Mouse (Mus musculus): ENCODE measurements around the gene Nsun7. TPM values are rescaled to one million over a fixed set of nuclear protein-coding genes. Genes with fewer than 3 reads are reported as not detected.
A peak's percentile ranks its signal among the peaks of the same experiment; 100 is the strongest.
"Not testable (repeated sequence)": the region's sequence is repeated elsewhere in the genome, so short reads cannot be mapped to it uniquely, and the experiment has no call there.

Gene Nsun7
- polyA plus RNA-seq, 1 experiment from 2014 or later: 0.52 TPM

- Histone ChIP-seq H3K4me2 (ENCODE audit: low read depth, low read length) (no peak overlapping the region), H3K4me3 (ENCODE audit: low read depth, low read length) (no peak overlapping the region), H3K9ac (replicated peaks; ENCODE audit: low read length) (no peak overlapping the region), H3K9me3 (replicated peaks; ENCODE audit: control insufficient read depth, low read length) (no peaks in the 10 kb centered on the region), H3K36me3 (replicated peaks; ENCODE audit: control insufficient read depth, insufficient read depth, low read depth, low read length) (no peaks in the 10 kb centered on the region), H3K4me1 (ENCODE audit: control insufficient read depth, insufficient read depth, low read length) (no peaks in the 10 kb centered on the region), H3K27ac (replicated peaks; ENCODE audit: low read depth, low read length) (no peak overlapping the region), H3K27me3 (ENCODE audit: control insufficient read depth, insufficient read depth, low read length) (no peaks in the 10 kb centered on the region)
- ATAC-seq (replicated peaks; ENCODE audit: insufficient number of reproducible peaks, low FRiP score, low TSS enrichment, low read depth): no peak
- DNase-seq (ENCODE audit: low spot score): no peak
- WGBS: 75% methylated on average over 2 of the region's 2 CpGs
Measured at GRCm38 (mm10) chr5:66259000-66259399, 697 bp upstream of the Nsun7 start.

GRCm38 (mm10) chr5:66259431-66259755 lies 304 bp upstream of the Nsun7 start:
- Histone ChIP-seq H3K4me3 (ENCODE audit: low read depth, low read length) (peak overlapping the region; percentile 65), H3K4me2 (ENCODE audit: low read depth, low read length) (peak overlapping the region; percentile 93), H3K9ac (replicated peaks; ENCODE audit: low read length) (peak overlapping the region; percentile 77)
- not testable (repeated sequence) for DNase-seq (ENCODE audit: low spot score); H3K27me3 ChIP-seq (ENCODE audit: control insufficient read depth, insufficient read depth, low read length); H3K27ac ChIP-seq (replicated peaks; ENCODE audit: low read depth, low read length); H3K36me3 ChIP-seq (replicated peaks; ENCODE audit: control insufficient read depth, insufficient read depth, low read depth, low read length); H3K9me3 ChIP-seq (replicated peaks; ENCODE audit: control insufficient read depth, low read length); H3K4me1 ChIP-seq (ENCODE audit: control insufficient read depth, insufficient read depth, low read length); ATAC-seq (replicated peaks; ENCODE audit: insufficient number of reproducible peaks, low FRiP score, low TSS enrichment, low read depth)
- WGBS: 5% methylated on average over 5 of the region's 5 CpGs

- H3K27me3 ChIP-seq (ENCODE audit: control insufficient read depth, insufficient read depth, low read length): no peaks in the 10 kb centered on the region
- H3K27ac ChIP-seq (replicated peaks; ENCODE audit: low read depth, low read length): no peak overlapping the region
- no peak overlapping the region for H3K9ac ChIP-seq (replicated peaks; ENCODE audit: low read length)
- no peaks in the 10 kb centered on the region for H3K4me1 ChIP-seq (ENCODE audit: control insufficient read depth, insufficient read depth, low read length)
- ATAC-seq (replicated peaks; ENCODE audit: insufficient number of reproducible peaks, low FRiP score, low TSS enrichment, low read depth) (no peak), DNase-seq (ENCODE audit: low spot score) (no peak)
- H3K36me3 ChIP-seq (replicated peaks; ENCODE audit: control insufficient read depth, insufficient read depth, low read depth, low read length): no peaks in the 10 kb centered on the region
- no peak overlapping the region for H3K4me3 ChIP-seq (ENCODE audit: low read depth, low read length)
- no peak overlapping the region for H3K4me2 ChIP-seq (ENCODE audit: low read depth, low read length)
- no peaks in the 10 kb centered on the region for H3K9me3 ChIP-seq (replicated peaks; ENCODE audit: control insufficient read depth, low read length)
- 81% methylated on average over 2 of the region's 2 CpGs for WGBS
Measured at GRCm38 (mm10) chr5:66262475-66262874, 2.8 kb downstream of the Nsun7 start.

GRCm38 (mm10) chr5:66263398-66263797 lies 3.7 kb downstream of the Nsun7 start:
- no peak overlapping the region for H3K4me2 ChIP-seq (ENCODE audit: low read depth, low read length)
- ATAC-seq (replicated peaks; ENCODE audit: insufficient number of reproducible peaks, low FRiP score, low TSS enrichment, low read depth): no peak
- no peak overlapping the region for H3K4me3 ChIP-seq (ENCODE audit: low read depth, low read length)
- peak; percentile 74 for DNase-seq (ENCODE audit: low spot score)
- no peaks in the 10 kb centered on the region for H3K4me1 ChIP-seq (ENCODE audit: control insufficient read depth, insufficient read depth, low read length)
- no peaks in the 10 kb centered on the region for H3K9me3 ChIP-seq (replicated peaks; ENCODE audit: control insufficient read depth, low read length)
- H3K36me3 ChIP-seq (replicated peaks; ENCODE audit: control insufficient read depth, insufficient read depth, low read depth, low read length): no peaks in the 10 kb centered on the region
- H3K27me3 ChIP-seq (ENCODE audit: control insufficient read depth, insufficient read depth, low read length): no peaks in the 10 kb centered on the region
- H3K9ac ChIP-seq (replicated peaks; ENCODE audit: low read length): no peak overlapping the region
- WGBS: 29% methylated on average over 4 of the region's 4 CpGs
- H3K27ac ChIP-seq (replicated peaks; ENCODE audit: low read depth, low read length): no peak overlapping the region

GRCm38 (mm10) chr5:66269616-66270015 lies 9.9 kb downstream of the Nsun7 start:
- no peaks in the 10 kb centered on the region for H3K36me3 ChIP-seq (replicated peaks; ENCODE audit: control insufficient read depth, insufficient read depth, low read depth, low read length)
- DNase-seq (ENCODE audit: low spot score) (no peak), ATAC-seq (replicated peaks; ENCODE audit: insufficient number of reproducible peaks, low FRiP score, low TSS enrichment, low read depth) (no peak)
- no peak overlapping the region for H3K9ac ChIP-seq (replicated peaks; ENCODE audit: low read length)
- no peak overlapping the region for H3K27ac ChIP-seq (replicated peaks; ENCODE audit: low read depth, low read length)
- H3K4me1 ChIP-seq (ENCODE audit: control insufficient read depth, insufficient read depth, low read length): no peaks in the 10 kb centered on the region
- 64% methylated on average over 7 of the region's 7 CpGs for WGBS
- H3K9me3 ChIP-seq (replicated peaks; ENCODE audit: control insufficient read depth, low read length): no peaks in the 10 kb centered on the region
- no peaks in the 10 kb centered on the region for H3K27me3 ChIP-seq (ENCODE audit: control insufficient read depth, insufficient read depth, low read length)
- H3K4me3 ChIP-seq (ENCODE audit: low read depth, low read length): no peak overlapping the region
- no peak overlapping the region for H3K4me2 ChIP-seq (ENCODE audit: low read depth, low read length)

- ATAC-seq (replicated peaks; ENCODE audit: insufficient number of reproducible peaks, low FRiP score, low TSS enrichment, low read depth): no peak
- no peak overlapping the region for H3K4me3 ChIP-seq (ENCODE audit: low read depth, low read length)
Measured at GRCm38 (mm10) chr5:66271141-66271540, 11.4 kb downstream of the Nsun7 start.

GRCm38 (mm10) chr5:66274417-66274816 lies 14.7 kb downstream of the Nsun7 start:
- peak; percentile 15 for DNase-seq (ENCODE audit: low spot score)
- Histone ChIP-seq H3K9ac (replicated peaks; ENCODE audit: low read length) (no peak overlapping the region), H3K9me3 (replicated peaks; ENCODE audit: control insufficient read depth, low read length) (no peaks in the 10 kb centered on the region), H3K4me3 (ENCODE audit: low read depth, low read length) (no peak overlapping the region), H3K4me2 (ENCODE audit: low read depth, low read length) (no peak overlapping the region), H3K27me3 (ENCODE audit: control insufficient read depth, insufficient read depth, low read length) (no peaks in the 10 kb centered on the region), H3K27ac (replicated peaks; ENCODE audit: low read depth, low read length) (no peak overlapping the region), H3K4me1 (ENCODE audit: control insufficient read depth, insufficient read depth, low read length) (no peaks in the 10 kb centered on the region), H3K36me3 (replicated peaks; ENCODE audit: control insufficient read depth, insufficient read depth, low read depth, low read length) (no peaks in the 10 kb centered on the region)
- 60% methylated on average over 3 of the region's 3 CpGs for WGBS
- ATAC-seq (replicated peaks; ENCODE audit: insufficient number of reproducible peaks, low FRiP score, low TSS enrichment, low read depth): no peak

More at GRCm38 (mm10) chr5:66271141-66271540, 11.4 kb downstream of the Nsun7 start:
- Histone ChIP-seq H3K36me3 (replicated peaks; ENCODE audit: control insufficient read depth, insufficient read depth, low read depth, low read length) (no peaks in the 10 kb centered on the region), H3K27ac (replicated peaks; ENCODE audit: low read depth, low read length) (no peak overlapping the region), H3K27me3 (ENCODE audit: control insufficient read depth, insufficient read depth, low read length) (no peaks in the 10 kb centered on the region), H3K4me1 (ENCODE audit: control insufficient read depth, insufficient read depth, low read length) (no peaks in the 10 kb centered on the region), H3K4me2 (ENCODE audit: low read depth, low read length) (no peak overlapping the region), H3K9me3 (replicated peaks; ENCODE audit: control insufficient read depth, low read length) (no peaks in the 10 kb centered on the region), H3K9ac (replicated peaks; ENCODE audit: low read length) (no peak overlapping the region)
- no peak for DNase-seq (ENCODE audit: low spot score)
- WGBS: 35% methylated on average over 2 of the region's 2 CpGs

- Histone ChIP-seq H3K9me3 (replicated peaks; ENCODE audit: control insufficient read depth, low read length) (no peaks in the 10 kb centered on the region), H3K4me3 (ENCODE audit: low read depth, low read length) (no peak overlapping the region), H3K4me1 (ENCODE audit: control insufficient read depth, insufficient read depth, low read length) (no peaks in the 10 kb centered on the region), H3K36me3 (replicated peaks; ENCODE audit: control insufficient read depth, insufficient read depth, low read depth, low read length) (no peaks in the 10 kb centered on the region), H3K9ac (replicated peaks; ENCODE audit: low read length) (no peak overlapping the region), H3K27me3 (ENCODE audit: control insufficient read depth, insufficient read depth, low read length) (no peaks in the 10 kb centered on the region), H3K27ac (replicated peaks; ENCODE audit: low read depth, low read length) (no peak overlapping the region), H3K4me2 (ENCODE audit: low read depth, low read length) (no peak overlapping the region)
- ATAC-seq (replicated peaks; ENCODE audit: insufficient number of reproducible peaks, low FRiP score, low TSS enrichment, low read depth) (no peak), DNase-seq (ENCODE audit: low spot score) (no peak)
- WGBS: 84% methylated on average over 2 of the region's 2 CpGs
Measured at GRCm38 (mm10) chr5:66279650-66280049, 20.0 kb downstream of the Nsun7 start.
